Mouse (Mus musculus): ENCODE results near the gene St5.
A peak's percentile ranks its signal among the peaks of the same experiment; 100 is the strongest.

The St5 gene

DNA sequence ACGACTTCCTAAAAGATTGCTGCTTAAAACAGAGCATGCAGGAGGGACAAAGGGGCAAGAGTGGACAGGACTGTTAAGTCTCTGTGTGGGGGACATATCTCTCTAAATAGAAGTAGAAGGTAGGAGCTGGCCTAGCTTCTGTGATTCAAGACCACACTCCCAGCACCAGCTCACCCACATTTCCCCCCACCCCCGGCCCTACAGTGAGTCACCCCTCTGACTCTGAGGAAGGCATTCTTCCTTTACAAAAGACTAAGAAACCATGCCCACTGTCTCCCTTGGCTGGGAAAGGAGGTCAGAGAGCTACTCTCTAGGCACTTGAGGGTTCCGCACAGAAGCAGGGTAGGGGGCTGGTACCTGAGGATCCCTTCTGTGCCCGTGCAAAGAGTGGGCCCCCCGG lies 219.2 kb downstream of the St5 start:
- peak; percentile 82 for DNase-seq (ENCODE audit: inconsistent ontology term)

GRCm38 (mm10) chr7:109480765-109481197 lies 222.6 kb downstream of the St5 start:
- peak; percentile 76 for DNase-seq (ENCODE audit: inconsistent ontology term)

- no peak for DNase-seq (ENCODE audit: inconsistent ontology term)
These were observed 225.5 kb downstream of the St5 start for GRCm38 (mm10) chr7:109477926-109478325.

Data from Muller cell, postnatal 12 days (primary cell).